Mouse (Mus musculus) bone marrow macrophage, adult 2 months (primary cell): ENCODE data around the gene Nr1h2.
A peak's percentile ranks its signal among the peaks of the same experiment; 100 is the strongest.

ENCODE experiments used
- CTCF ChIP-seq: IDR thresholded peaks from 2 replicates; pipeline ENCODE4 v1.5.1; 2012; ENCODE audit warnings: low read depth, mild to moderate bottlenecking, low read length, moderate library complexity
- POLR2A ChIP-seq: IDR thresholded peaks from 2 replicates; pipeline ENCODE4 v1.6.1; 2012; ENCODE audit warnings: mild to moderate bottlenecking, low read depth, low read length, borderline replicate concordance

- peak; percentile 87 for TF ChIP-seq CTCF
- TF ChIP-seq POLR2A: no peak
These were observed 26.0 kb downstream of the Nr1h2 start for GRCm38 (mm10) chr7:44527483-44528398.
